9 mouse cellular contexts compared by ENCODE assay signal in the genomic region with DNA sequence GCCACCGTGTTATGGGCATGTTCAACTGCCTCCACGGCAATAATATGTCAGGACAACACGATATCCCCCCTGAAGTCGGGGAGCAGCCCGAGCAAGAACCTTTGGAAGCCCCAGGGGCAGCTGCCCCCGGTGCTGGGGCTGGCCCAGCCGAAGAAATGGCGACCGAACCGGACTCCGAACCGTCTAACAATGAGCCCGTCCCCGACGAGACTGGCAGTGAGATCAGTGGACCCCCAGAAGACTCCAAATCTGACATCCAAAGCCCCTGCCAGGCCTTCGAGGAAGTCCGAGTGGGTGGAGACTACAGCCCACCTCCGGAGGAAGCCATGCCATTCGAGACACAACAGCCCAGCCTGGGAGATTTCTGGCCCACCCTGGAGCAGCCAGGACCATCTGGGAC. TPM values are rescaled to one million over a fixed set of nuclear protein-coding genes. Genes with fewer than 3 reads are reported as not detected.
DNase-seq lines count a peak whose midpoint lies in the region; ATAC-seq and TF ChIP-seq lines count a peak whose summit lies in the region.
"Had no signal": no experiment of that assay in that cellular context is flagged by ENCODE, and none has a peak within 500 bp of the region (broad histone marks: within the 10 kb centered on the region; RNA-seq: fewer than 3 reads in every experiment).

No protein-coding gene starts in this region.

- H3K4me1 ChIP-seq in heart, embryonic 14.5 days (ENCODE audit: control insufficient read depth in 2 of 2, insufficient read depth in 2 of 2, low read length in 2 of 2) = peaks cover 5 to 13% of the 10 kb centered on the region in 2 experiments; a peak in 3 of 4 replicates
- no peaks in the 10 kb centered on the region for H3K4me1 ChIP-seq in heart, adult 2 months (ENCODE audit: control insufficient read depth, insufficient read depth, low read length)
- peaks cover 19% of the 10 kb centered on the region for H3K4me1 ChIP-seq in neural tube, embryonic 12.5 days
- H3K4me1 ChIP-seq in limb, embryonic 12.5 days (replicated peaks) = peaks cover 33% of the 10 kb centered on the region

- peak overlapping the region; percentile 74; the same call in 1 of the 2 replicates for H3K4me2 ChIP-seq in heart, embryonic 14.5 days (ENCODE audit: low read length)
- H3K4me2 ChIP-seq in neural tube, embryonic 12.5 days (replicated peaks) = peak overlapping the region; percentile 54
- peak overlapping the region; percentile 64; the same call in 1 of the 2 replicates for H3K4me2 ChIP-seq in limb, embryonic 12.5 days

- TF ChIP-seq POLR2A in heart, adult 2 months (IDR thresholded peaks at IDR 0.05; ENCODE audit: insufficient read depth, low read depth, low read length) = no peak

- no peaks in the 10 kb centered on the region for H3K79me2 ChIP-seq in heart, adult 2 months (replicated peaks; ENCODE audit: control insufficient read depth, insufficient read depth, low read length)

- H3K4me3 ChIP-seq in heart, embryonic 14.5 days (ENCODE audit: control insufficient read depth in 1 of 2, insufficient read depth in 1 of 2, low read depth in 1 of 2, low read length in 2 of 2) = peak overlapping the region in 1 of 2 experiments; percentile 37; a peak in 1 of 4 replicates
- no peak overlapping the region for H3K4me3 ChIP-seq in heart, adult 2 months
- H3K4me3 ChIP-seq in neural tube, embryonic 12.5 days = no peak overlapping the region
- peak overlapping the region; percentile 39 for H3K4me3 ChIP-seq in limb, embryonic 12.5 days (replicated peaks)

- no peak for TF ChIP-seq CTCF in heart, adult 2 months (IDR thresholded peaks at IDR 0.05)

- no peaks in the 10 kb centered on the region for H3K36me3 ChIP-seq in heart, embryonic 14.5 days (ENCODE audit: control insufficient read depth, insufficient read depth, low read length)
- no peaks in the 10 kb centered on the region for H3K36me3 ChIP-seq in heart, adult 2 months (ENCODE audit: control insufficient read depth, insufficient read depth, low read length)
- peaks cover 3% of the 10 kb centered on the region; the same call in 1 of the 2 replicates for H3K36me3 ChIP-seq in neural tube, embryonic 12.5 days
- H3K36me3 ChIP-seq in limb, embryonic 12.5 days = peaks cover 29% of the 10 kb centered on the region

- no peak overlapping the region for H3K9ac ChIP-seq in heart, embryonic 14.5 days (ENCODE audit: low read length)
- no peak overlapping the region for H3K9ac ChIP-seq in heart, adult 2 months (ENCODE audit: low read depth, low read length)
- H3K9ac ChIP-seq in neural tube, embryonic 12.5 days = no peak overlapping the region
- no peak overlapping the region for H3K9ac ChIP-seq in limb, embryonic 12.5 days (replicated peaks)

- H3K27me3 ChIP-seq in heart, embryonic 14.5 days (ENCODE audit: control insufficient read depth, insufficient read depth, low read length) = peaks cover 34% of the 10 kb centered on the region
- peaks cover 8% of the 10 kb centered on the region for H3K27me3 ChIP-seq in heart, adult 2 months (ENCODE audit: control insufficient read depth, insufficient read depth, low read length)
- peaks cover 30% of the 10 kb centered on the region for H3K27me3 ChIP-seq in neural tube, embryonic 12.5 days (replicated peaks)
- peaks cover 47% of the 10 kb centered on the region for H3K27me3 ChIP-seq in limb, embryonic 12.5 days

- peaks cover 64% of the 10 kb centered on the region for H3K9me3 ChIP-seq in heart, embryonic 14.5 days (ENCODE audit: control insufficient read depth, low read length)
- peaks cover 69% of the 10 kb centered on the region for H3K9me3 ChIP-seq in neural tube, embryonic 12.5 days
- H3K9me3 ChIP-seq in limb, embryonic 12.5 days = peaks cover 69% of the 10 kb centered on the region

- TF ChIP-seq EP300 in heart, adult 2 months (IDR thresholded peaks at IDR 0.05; ENCODE audit: insufficient read depth, low read depth, low read length) = no peak

- DNase-seq in heart, adult 2 months = no peak
- DNase-seq in neural tube, embryonic 10.5 days (ENCODE audit: extremely low spot score, low spot score) = no peak
- no peak for DNase-seq in retina, embryonic 14.5 days (ENCODE audit: low spot score)
- DNase-seq in adrenal gland, postnatal 14 days = no peak
- no peak for DNase-seq in frontal cortex, postnatal 10 days (ENCODE audit: low spot score in 2 of 2)
- DNase-seq: thymus, adult 2 months had no signal

- no peak for ATAC-seq in heart, embryonic 14.5 days (ENCODE audit: insufficient number of reproducible peaks, insufficient read depth, low FRiP score, low read depth)
- ATAC-seq in neural tube, embryonic 12.5 days (ENCODE audit: low FRiP score, low read depth) = no peak
- ATAC-seq in limb, embryonic 12.5 days (ENCODE audit: insufficient number of reproducible peaks, insufficient read depth, low FRiP score, low TSS enrichment, low read depth) = no peak

- no peak overlapping the region for H3K27ac ChIP-seq in heart, embryonic 14.5 days (replicated peaks in 1 of 2; ENCODE audit: control insufficient read depth in 1 of 2, insufficient read depth in 1 of 2, low read depth in 2 of 2, low read length in 2 of 2)
- no peak overlapping the region for H3K27ac ChIP-seq in heart, adult 2 months
- H3K27ac ChIP-seq in neural tube, embryonic 12.5 days = no peak overlapping the region
- H3K27ac ChIP-seq in limb, embryonic 12.5 days = no peak overlapping the region

- intact Hi-C loops in heart, adult 2 months (cut with DNase I) = loop anchor here (5.0 kb wide), 1 partner anchor 221 kb away; a partner anchor contains a TSS

- 63% methylated on average over 19 of the region's 19 CpGs for WGBS in heart, embryonic 14.5 days
- 60% methylated on average over 19 of the region's 19 CpGs for WGBS in heart, adult 2 months
- 65% methylated on average over 19 of the region's 19 CpGs for WGBS in neural tube, embryonic 12.5 days
- WGBS in limb, embryonic 12.5 days = 61% methylated on average over 19 of the region's 19 CpGs

RNA-seq across cellular contexts. Expression of a gene that starts 13.7 kb away (rescaled TPM):
- 1,524 and 1,578 TPM in 2 replicates for polyA plus RNA-seq in heart, embryonic 14.5 days (2014; fragmentation: Nextera tagmentation; extraction: Ambion mirVana)
- total RNA-seq in heart, adult 2 months (2021) = 1,000 to 10,000 TPM; 1,140 to 1,235 TPM
- 1,079 and 1,189 TPM in 2 replicates for polyA plus RNA-seq in heart, adult 2 months (2012; rRNA removed)
- 1,608 and 1,653 TPM in 2 replicates for polyA plus RNA-seq in neural tube, embryonic 12.5 days (2016; fragmentation: Nextera tagmentation; extraction: Ambion mirVana)
- 1,822 and 1,905 TPM in 2 replicates for polyA plus RNA-seq in limb, embryonic 12.5 days (2016; fragmentation: Nextera tagmentation; extraction: Ambion mirVana)
- 4,967 and 5,329 TPM in 2 replicates for total RNA-seq in adrenal gland, postnatal 14 days (2021)

RNA-seq across cellular contexts. Expression of a gene that starts 48.7 kb away (rescaled TPM):
- 6.8 and 7.5 TPM in 2 replicates for polyA plus RNA-seq in heart, embryonic 14.5 days (2014; fragmentation: Nextera tagmentation; extraction: Ambion mirVana)
- total RNA-seq in heart, adult 2 months (2021) = 1 to 10 TPM; 1.6 to 1.8 TPM
- polyA plus RNA-seq in heart, adult 2 months (2012; rRNA removed) = 0.12 TPM in 1 of 2 replicates, not detected in the other
- polyA plus RNA-seq in neural tube, embryonic 12.5 days (2016; fragmentation: Nextera tagmentation; extraction: Ambion mirVana) = 11.6 and 20.7 TPM in 2 replicates
- polyA plus RNA-seq in limb, embryonic 12.5 days (2016; fragmentation: Nextera tagmentation; extraction: Ambion mirVana) = 19.9 and 22.9 TPM in 2 replicates
- 4.6 and 5.4 TPM in 2 replicates for total RNA-seq in adrenal gland, postnatal 14 days (2021)
